Mouse (Mus musculus) monocyte, adult 5-6 weeks (primary cell): Measurements from ENCODE around the gene Mfap3l. TPM values are rescaled to one million over a fixed set of nuclear protein-coding genes. Genes with fewer than 3 reads are reported as not detected.
"Not testable (repeated sequence)": the region's sequence is repeated elsewhere in the genome, so short reads cannot be mapped to it uniquely, and the experiment has no call there.

Source experiments
- ATAC-seq: fragments of 153-309, 156-312 bp; replicated peaks from 2 replicates; pipeline ENCODE4 v1.8.0; 2017; ENCODE audit warnings: mild to moderate bottlenecking; ENCODE audit not compliant: low TSS enrichment, insufficient number of reproducible peaks, severe bottlenecking, poor library complexity, low FRiP score
- total RNA-seq: library from RNA; stranded (forward); fragments of 200-1000, 200-491, 200-594 nt; gene quantifications from 3 replicates; pipeline ENCODE4 v1.2.3, GENCODE M21; 2017

Mfap3l gene
- total RNA-seq = 1.9 to 6.8 TPM (median 2.4 TPM) in 3 replicates

- peak; percentile 87 for ATAC-seq
These were observed at the start of gene Mfap3l for GRCm38 (mm10) chr8:60632250-60632932. Gene Mfap3l, plus strand, starts transcription at chr8:60632827.

DNA sequence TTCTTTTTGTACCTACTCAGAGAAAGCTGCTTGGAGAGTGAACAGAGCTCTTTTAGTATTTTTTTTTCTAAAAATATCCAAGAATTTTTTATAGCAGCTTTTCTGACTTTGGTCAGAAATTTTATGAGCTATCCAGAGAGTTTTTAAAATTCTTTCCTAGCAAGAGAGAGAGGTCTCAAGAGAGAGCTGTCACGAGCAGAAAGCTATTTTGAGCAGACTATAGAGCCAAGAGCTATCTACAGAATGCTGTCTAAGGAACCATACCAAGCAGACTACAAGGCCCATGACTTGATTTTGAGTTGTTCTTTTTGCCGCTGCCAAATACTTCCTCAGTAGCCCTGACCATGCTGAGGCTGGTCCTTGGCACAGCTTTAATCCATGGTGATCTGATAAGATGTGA, 49.3 kb upstream of the Mfap3l start:
- no peak for ATAC-seq

GRCm38 (mm10) chr8:60591352-60592105, 41.1 kb upstream of the Mfap3l start:
- not testable (repeated sequence) for ATAC-seq

DNA sequence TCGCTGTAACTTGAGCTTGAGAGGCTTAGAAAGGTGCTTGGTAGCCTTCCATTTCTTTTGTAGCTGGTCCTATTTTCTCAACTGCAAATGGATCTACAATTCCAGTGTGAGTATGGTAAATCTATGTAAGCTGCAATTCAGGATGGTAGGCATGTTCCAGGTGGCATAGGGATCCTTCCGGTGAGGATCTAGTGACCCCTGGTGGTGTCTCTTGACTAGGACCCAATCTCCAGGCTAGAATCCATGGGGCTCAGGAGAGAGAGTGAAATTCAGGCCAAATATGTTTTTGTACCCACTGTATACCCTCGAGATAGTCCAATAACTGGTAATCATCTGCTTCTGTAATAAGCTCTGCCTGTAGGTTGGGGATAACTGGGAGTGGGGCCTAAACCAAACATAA, 37.9 kb upstream of the Mfap3l start:
- ATAC-seq = no peak

- no peak for ATAC-seq
These were observed 21.0 kb upstream of the Mfap3l start for GRCm38 (mm10) chr8:60611580-60612111.

- ATAC-seq = no peak
These were observed 15.7 kb upstream of the Mfap3l start for GRCm38 (mm10) chr8:60616928-60617327.

- ATAC-seq = no peak
These were observed 11.1 kb upstream of the Mfap3l start for GRCm38 (mm10) chr8:60621561-60621960.

DNA sequence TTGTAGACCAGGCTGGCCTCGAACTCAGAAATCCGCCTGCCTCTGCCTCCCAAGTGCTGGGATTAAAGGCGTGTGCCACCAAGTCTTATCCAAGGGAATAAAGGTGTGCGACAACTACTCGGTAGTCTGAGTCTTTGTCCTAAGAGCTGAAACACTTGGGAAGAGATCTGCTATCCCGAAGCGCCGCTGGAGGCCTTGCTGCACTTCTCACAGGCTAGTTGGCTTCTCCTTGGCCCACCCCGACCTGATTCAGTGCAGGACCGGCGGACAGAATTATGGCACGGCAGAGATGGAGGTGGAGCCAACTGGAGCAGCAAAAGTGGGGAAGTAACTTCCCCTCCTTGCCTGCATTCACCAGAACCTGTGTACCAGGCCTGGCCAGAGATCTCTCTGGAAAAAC, 10.6 kb upstream of the Mfap3l start:
- ATAC-seq = no peak

GRCm38 (mm10) chr8:60623438-60623837, 9.2 kb upstream of the Mfap3l start:
- no peak for ATAC-seq

GRCm38 (mm10) chr8:60624722-60625121, 7.9 kb upstream of the Mfap3l start:
- no peak for ATAC-seq

DNA sequence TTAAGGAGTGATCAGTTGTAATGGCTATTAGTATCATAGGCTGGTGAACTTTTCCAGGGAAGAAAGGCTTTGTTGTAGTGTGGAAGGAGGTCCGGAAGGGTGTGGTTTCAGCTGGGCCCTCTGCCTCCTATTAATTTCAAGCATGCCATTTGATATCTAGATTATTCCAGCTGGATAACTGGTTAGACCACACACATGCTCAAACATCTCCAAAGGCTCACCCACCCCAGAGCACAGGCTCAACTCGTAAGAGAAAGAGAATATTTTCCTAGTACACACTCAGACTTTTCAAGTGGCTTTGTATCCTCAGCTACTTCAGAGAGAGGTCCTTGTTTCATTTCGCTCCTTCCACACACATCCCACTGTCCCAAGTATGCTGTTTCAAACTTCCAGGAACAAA, 4.7 kb upstream of the Mfap3l start:
- ATAC-seq = no peak

- no peak for ATAC-seq
These were observed 3.6 kb upstream of the Mfap3l start for GRCm38 (mm10) chr8:60629059-60629458.

GRCm38 (mm10) chr8:60631504-60631934, 1.1 kb upstream of the Mfap3l start:
- peak; percentile 37; the same call in 1 of the 2 replicates for ATAC-seq

DNA sequence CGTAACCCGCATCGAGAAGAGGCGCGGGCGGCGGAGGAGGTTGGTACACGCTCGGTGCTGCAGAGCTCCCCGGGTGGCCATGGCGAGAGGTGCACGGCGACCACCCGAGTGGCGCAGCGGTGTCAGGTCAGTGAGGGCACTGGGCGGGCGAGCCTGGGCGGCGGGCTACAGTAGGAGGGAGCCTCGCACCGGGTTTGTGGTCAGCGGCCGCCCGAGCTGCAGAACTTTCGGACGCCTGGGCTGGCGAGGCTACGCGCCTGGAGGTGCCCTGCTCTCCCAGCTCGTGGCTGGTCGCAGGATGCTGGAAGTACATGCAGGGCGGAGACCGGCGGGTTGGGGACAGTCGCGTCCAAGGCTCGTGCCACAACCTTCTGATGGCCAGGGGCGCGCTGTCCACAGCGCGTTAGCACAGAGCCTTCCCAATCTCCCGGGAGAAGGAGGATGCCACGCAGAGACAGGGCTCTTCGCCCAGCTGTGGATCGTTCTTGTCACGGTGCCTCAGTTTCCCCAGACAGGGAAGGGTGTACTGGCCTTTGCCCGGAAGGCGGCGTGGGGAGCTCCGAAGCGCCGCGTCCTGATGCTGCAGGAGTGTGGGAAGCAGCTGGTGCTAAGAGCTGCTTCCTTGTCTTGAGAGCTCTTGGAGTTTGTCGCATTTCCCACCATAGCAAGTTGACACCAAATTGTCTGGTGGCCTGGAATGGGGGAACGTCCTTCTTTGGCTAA, 467 bp downstream of the Mfap3l start:
- ATAC-seq = 0 out of 2 replicates have a peak, but pooled peaks have one; percentile 6

- ATAC-seq = no peak
These were observed 2.3 kb downstream of the Mfap3l start for GRCm38 (mm10) chr8:60634921-60635320.

- ATAC-seq = no peak
These were observed 3.2 kb downstream of the Mfap3l start for GRCm38 (mm10) chr8:60635846-60636245.

DNA sequence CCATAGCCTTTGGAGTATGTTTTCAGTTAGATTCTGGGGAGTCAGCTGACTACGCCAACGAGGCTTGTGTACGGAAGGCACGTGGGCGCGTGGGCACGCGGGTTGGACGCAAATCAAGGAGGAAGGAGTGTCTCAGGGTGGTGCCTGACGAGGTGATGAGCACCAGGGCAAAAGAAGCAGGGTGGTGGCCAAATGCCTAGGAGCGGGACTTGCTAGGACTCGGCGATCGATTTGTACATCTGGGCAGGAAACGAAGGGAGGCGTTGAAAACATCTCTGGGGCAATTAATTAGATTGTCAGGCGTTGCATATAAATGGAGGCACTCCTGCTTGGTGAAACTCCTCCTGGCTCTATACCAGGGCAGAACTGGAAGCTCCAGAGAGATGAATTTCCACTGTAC, 7.4 kb downstream of the Mfap3l start:
- ATAC-seq = no peak

GRCm38 (mm10) chr8:60643416-60644020, 10.9 kb downstream of the Mfap3l start:
- ATAC-seq = no peak

- no peak for ATAC-seq
These were observed 12.5 kb downstream of the Mfap3l start for GRCm38 (mm10) chr8:60645164-60645563.
